Comparison of ENCODE assay signal across 8 mouse cellular contexts in the genomic region with DNA sequence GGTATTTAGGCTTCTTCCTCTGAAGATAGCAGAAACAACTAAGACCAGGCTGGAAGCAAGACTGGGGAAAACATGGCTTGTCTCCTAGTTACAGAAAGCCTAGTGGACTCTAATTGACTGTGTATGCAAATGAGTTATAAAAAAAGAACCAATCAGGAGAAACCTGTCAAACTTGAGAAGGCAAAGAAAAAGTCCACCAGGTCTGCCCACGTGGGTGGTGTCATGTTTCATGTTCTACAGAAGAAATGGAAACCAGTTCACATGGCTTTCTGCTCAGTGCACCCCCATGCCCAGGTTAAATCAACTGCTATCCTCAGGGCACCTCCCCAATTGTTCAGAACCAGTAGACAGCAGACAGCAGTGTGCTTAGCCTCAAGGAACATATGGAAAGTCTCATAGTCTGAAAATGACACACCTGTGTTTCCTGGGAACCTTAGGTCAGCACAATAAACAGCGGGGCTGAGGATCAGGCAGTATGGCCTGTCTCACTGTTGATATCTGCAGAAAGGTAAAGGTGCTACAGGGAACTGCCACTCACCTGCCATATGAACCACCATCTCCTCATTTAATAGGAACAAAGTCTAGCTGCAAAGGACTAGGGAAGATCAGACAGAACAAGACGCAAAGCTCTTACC. TPM values are rescaled to one million over a fixed set of nuclear protein-coding genes. Genes with fewer than 3 reads are reported as not detected.
A peak's percentile ranks its signal among the peaks of the same experiment; 100 is the strongest.
DNase-seq lines count a peak whose midpoint lies in the region; ATAC-seq and TF ChIP-seq lines count a peak whose summit lies in the region.

No protein-coding gene starts in this region.

- H3K4me1 ChIP-seq in G1E (ENCODE audit: insufficient read depth, low read depth, low read length) = peaks cover 61% of the 10 kb centered on the region
- no peaks in the 10 kb centered on the region for H3K4me1 ChIP-seq in intestine, embryonic 15.5 days (replicated peaks)
- H3K4me1 ChIP-seq in liver, embryonic 15.5 days (replicated peaks) = peaks cover 69% of the 10 kb centered on the region

- H3K27me3 ChIP-seq in G1E (ENCODE audit: insufficient read depth, low read length) = no peaks in the 10 kb centered on the region
- H3K27me3 ChIP-seq in intestine, embryonic 15.5 days (replicated peaks) = no peaks in the 10 kb centered on the region
- H3K27me3 ChIP-seq in liver, embryonic 15.5 days = no peaks in the 10 kb centered on the region

- H3K9me3 ChIP-seq in G1E (replicated peaks) = no peaks in the 10 kb centered on the region
- H3K9me3 ChIP-seq in intestine, embryonic 15.5 days = no peaks in the 10 kb centered on the region
- no peaks in the 10 kb centered on the region for H3K9me3 ChIP-seq in liver, embryonic 15.5 days (replicated peaks)

- peak; percentile 20; the same call in 1 of the 2 replicates for ATAC-seq in frontal cortex, adult (ENCODE audit: low TSS enrichment)
- peak; percentile 58 for ATAC-seq in G1E (ENCODE audit: extremely low read depth, insufficient number of reproducible peaks, low FRiP score, poor library complexity, severe bottlenecking)
- peak; percentile 76 for ATAC-seq in intestine, embryonic 15.5 days
- no peak for ATAC-seq in liver, embryonic 15.5 days (ENCODE audit: insufficient read depth)

- 50% methylated on average over 3 of the region's 3 CpGs for WGBS in intestine, embryonic 15.5 days
- 58% methylated on average over 3 of the region's 3 CpGs for WGBS in liver, embryonic 15.5 days (ENCODE audit: insufficient replicate concordance)

- H3K9ac ChIP-seq in intestine, embryonic 15.5 days = no peak overlapping the region
- 0 out of 2 replicates have a peak overlapping the region, but pooled peaks have one; percentile 26 for H3K9ac ChIP-seq in liver, embryonic 15.5 days

- no peak overlapping the region for H3K4me3 ChIP-seq in G1E (ENCODE audit: low read depth, low read length)
- no peak overlapping the region for H3K4me3 ChIP-seq in intestine, embryonic 15.5 days (replicated peaks)
- H3K4me3 ChIP-seq in liver, embryonic 15.5 days (replicated peaks) = no peak overlapping the region

- H3K27ac ChIP-seq in intestine, embryonic 15.5 days = no peak overlapping the region
- H3K27ac ChIP-seq in liver, embryonic 15.5 days (replicated peaks) = peak overlapping the region; percentile 66

- H3K36me3 ChIP-seq in G1E (replicated peaks) = peaks cover 89% of the 10 kb centered on the region
- H3K36me3 ChIP-seq in intestine, embryonic 15.5 days = no peaks in the 10 kb centered on the region
- H3K36me3 ChIP-seq in liver, embryonic 15.5 days (replicated peaks) = peaks cover 35% of the 10 kb centered on the region

- intact Hi-C loops in left cerebral cortex, postnatal 4 days (cut with DNase I) = no loop called here

- no peak for TF ChIP-seq CTCF in G1E (IDR thresholded peaks at IDR 0.05; ENCODE audit: low read depth, low read length)

- no peak overlapping the region for H3K4me2 ChIP-seq in intestine, embryonic 15.5 days (replicated peaks)
- no peak overlapping the region for H3K4me2 ChIP-seq in liver, embryonic 15.5 days

- no peak for DNase-seq in frontal cortex, postnatal 25 days (ENCODE audit: low spot score in 2 of 2)
- DNase-seq in G1E (ENCODE audit: low spot score) = peak; percentile 33
- no peak for DNase-seq in left cerebral cortex, postnatal 4 days
- DNase-seq in adrenal gland, postnatal 36 days = no peak
- DNase-seq in T-cell, adult 2 months (ENCODE audit: low spot score) = no peak

RNA-seq across cellular contexts. Expression of gene Nup210, which starts 11.7 kb away (rescaled TPM):
- total RNA-seq in G1E (2014; fragmentation: Nextera tagmentation) = 97.7 and 114 TPM in 2 replicates
- total RNA-seq in G1E (2017) = 29.7 and 34.6 TPM in 2 replicates
- 44.3 and 90.0 TPM in 2 replicates for polyA plus RNA-seq in G1E (2012)
- polyA plus RNA-seq in intestine, embryonic 15.5 days (2015; fragmentation: Nextera tagmentation; extraction: Ambion mirVana) = 18.2 and 19.4 TPM in 2 replicates
- 32.0 and 37.1 TPM in 2 replicates for polyA plus RNA-seq in liver, embryonic 15.5 days (2015; fragmentation: Nextera tagmentation; extraction: Ambion mirVana)
- 10 to 100 TPM; 43.6 to 49.4 TPM for total RNA-seq in left cerebral cortex, postnatal 4 days (2021)
- 1 to 10 TPM; 3.6 to 6.2 TPM for total RNA-seq in adrenal gland, postnatal 36 days (2021)

RNA-seq across cellular contexts. Expression of gene Hdac11, which starts 51.6 kb away (rescaled TPM):
- total RNA-seq in G1E (2014; fragmentation: Nextera tagmentation) = 1.4 and 2.9 TPM in 2 replicates
- total RNA-seq in G1E (2017) = 0.52 and 1.4 TPM in 2 replicates
- polyA plus RNA-seq in G1E (2012) = 0.54 and 0.74 TPM in 2 replicates
- polyA plus RNA-seq in intestine, embryonic 15.5 days (2015; fragmentation: Nextera tagmentation; extraction: Ambion mirVana) = 8.7 and 10.4 TPM in 2 replicates
- polyA plus RNA-seq in liver, embryonic 15.5 days (2015; fragmentation: Nextera tagmentation; extraction: Ambion mirVana) = 5.6 and 5.9 TPM in 2 replicates
- 10 to 100 TPM; 67.9 to 78.2 TPM for total RNA-seq in left cerebral cortex, postnatal 4 days (2021)
- 1 to 10 TPM; 5.8 to 6.2 TPM for total RNA-seq in adrenal gland, postnatal 36 days (2021)

Comparison
In these comparisons a context has a peak if more than half of its experiments do, and no peak if none do; other contexts are left out.
1. RNA of gene Nup210, which starts 11.7 kb away (total RNA-seq): 29.7 to 114 TPM in G1E and 43.6 to 49.4 TPM in left cerebral cortex, postnatal 4 days; 3.6 to 6.2 TPM in adrenal gland, postnatal 36 days; every median in the first group is over 4 times any median in the second.
2. RNA of gene Hdac11, which starts 51.6 kb away (total RNA-seq): 67.9 to 78.2 TPM in left cerebral cortex, postnatal 4 days; 5.8 to 6.2 TPM in adrenal gland, postnatal 36 days and 0.52 to 2.9 TPM in G1E; every median in the first group is over 4 times any median in the second.